In genomic region chr11:35142698-35143360, GRCm38 (mm10) we compare ENCODE assay signal across 8 mouse cellular contexts. TPM values are rescaled to one million over a fixed set of nuclear protein-coding genes. Genes with fewer than 3 reads are reported as not detected.
DNase-seq lines count a peak whose midpoint lies in the region; ATAC-seq and TF ChIP-seq lines count a peak whose summit lies in the region.

No protein-coding gene starts in this region.

- no peak for TF ChIP-seq CTCF in lung, embryonic 14.5 days (IDR thresholded peaks at IDR 0.05; ENCODE audit: low read depth)
- TF ChIP-seq CTCF in lung, adult 2 months (IDR thresholded peaks at IDR 0.05; ENCODE audit: insufficient read depth, low read length) = no peak
- no peak for TF ChIP-seq CTCF in thymus, adult 2 months (IDR thresholded peaks at IDR 0.05; ENCODE audit: borderline replicate concordance, control insufficient read depth, extremely low read depth, insufficient read depth, low read length, poor library complexity)

- no peaks in the 10 kb centered on the region for H3K27me3 ChIP-seq in lung, embryonic 14.5 days (ENCODE audit: insufficient read depth, low read length)
- no peaks in the 10 kb centered on the region for H3K27me3 ChIP-seq in thymus, adult 2 months (ENCODE audit: control insufficient read depth, insufficient read depth, low read length)

- H3K4me1 ChIP-seq in lung, embryonic 14.5 days (ENCODE audit: insufficient read depth) = 0 out of 2 replicates have a peak, but pooled peaks cover 5% of the 10 kb centered on the region
- H3K4me1 ChIP-seq in lung, adult 2 months (ENCODE audit: control insufficient read depth, insufficient read depth, low read length) = no peaks in the 10 kb centered on the region
- peaks cover 2% of the 10 kb centered on the region for H3K4me1 ChIP-seq in thymus, adult 2 months (replicated peaks; ENCODE audit: control insufficient read depth, insufficient read depth, low read length)

- peak; percentile 95 for ATAC-seq in lung, embryonic 14.5 days (ENCODE audit: insufficient read depth)

- peak; percentile 85 for DNase-seq in lung, embryonic 14.5 days
- no peak for DNase-seq in lung, adult 2 months
- peak; percentile 59 to 74 for DNase-seq in cerebellum, postnatal 25 days
- peak; percentile 91 for DNase-seq in layer of hippocampus, adult 9-11 months
- DNase-seq in right cerebral cortex, postnatal 10 days (ENCODE audit: low spot score in 2 of 2) = peak; percentile 82 to 88
- no peak for DNase-seq in thymus, adult 2 months
- no peak for DNase-seq in adrenal gland, adult 2 months
- no peak for DNase-seq in adrenal gland, postnatal 10 days

- no peak overlapping the region for H3K4me3 ChIP-seq in lung, embryonic 14.5 days (ENCODE audit: low read depth, low read length)
- H3K4me3 ChIP-seq in lung, adult 2 months (replicated peaks; ENCODE audit: extremely low read depth, low read depth, low read length) = no peak overlapping the region
- H3K4me3 ChIP-seq in thymus, adult 2 months (ENCODE audit: control insufficient read depth, insufficient read depth, low read length) = no peak overlapping the region

- H3K4me2 ChIP-seq in lung, embryonic 14.5 days = no peak overlapping the region

- no peak overlapping the region for H3K9ac ChIP-seq in lung, embryonic 14.5 days

- no peaks in the 10 kb centered on the region for H3K36me3 ChIP-seq in lung, embryonic 14.5 days (ENCODE audit: insufficient read depth)
- no peaks in the 10 kb centered on the region for H3K36me3 ChIP-seq in thymus, adult 2 months (ENCODE audit: control insufficient read depth, insufficient read depth, low read length)

- H3K27ac ChIP-seq in lung, embryonic 14.5 days (ENCODE audit: low read depth) = no peak overlapping the region; the same call in 1 of the 2 replicates
- no peak overlapping the region for H3K27ac ChIP-seq in thymus, adult 2 months (ENCODE audit: control insufficient read depth, insufficient read depth, low read length)

- H3K9me3 ChIP-seq in lung, embryonic 14.5 days (ENCODE audit: low read depth, low read length) = no peaks in the 10 kb centered on the region

- no peak for TF ChIP-seq POLR2A in lung, adult 2 months (IDR thresholded peaks at IDR 0.05; ENCODE audit: borderline replicate concordance, extremely low read depth, low read depth, low read length)
- TF ChIP-seq POLR2A in thymus, adult 2 months (IDR thresholded peaks at IDR 0.05; ENCODE audit: control insufficient read depth, extremely low read depth, insufficient read depth, low read length, poor library complexity) = no peak

- WGBS in lung, embryonic 14.5 days = 43% methylated on average over 7 of the region's 7 CpGs
- WGBS in lung, adult 2 months = 67% methylated on average over 7 of the region's 7 CpGs
- WGBS in thymus, adult 2 months = 72% methylated on average over 7 of the region's 7 CpGs

RNA-seq across cellular contexts. Expression of gene Slit3, which starts 21.8 kb away (rescaled TPM):
- 32.1 and 37.3 TPM in 2 replicates for polyA plus RNA-seq in lung, embryonic 14.5 days (2014; fragmentation: Nextera tagmentation; extraction: Ambion mirVana)
- polyA plus RNA-seq in lung, adult 2 months (2012; rRNA removed) = 69.7 and 72.5 TPM in 2 replicates
- 6.4 and 7.2 TPM in 2 replicates for polyA plus RNA-seq in thymus, adult 2 months (2012; rRNA removed)
- total RNA-seq in adrenal gland, adult 2 months (2021) = 10 to 100 TPM; 34.6 to 46.9 TPM
- 27.4 and 27.5 TPM in 2 replicates for polyA plus RNA-seq in adrenal gland, adult 2 months (2012; rRNA removed)
- 10 to 100 TPM; 36.9 to 45.0 TPM for total RNA-seq in adrenal gland, postnatal 10 days (2021)

Comparison
In these comparisons a context has a peak if more than half of its experiments do, and no peak if none do; other contexts are left out.
1. DNase-seq: peak in lung, embryonic 14.5 days (single experiment), cerebellum, postnatal 25 days (2 of 2), layer of hippocampus, adult 9-11 months (single experiment) and right cerebral cortex, postnatal 10 days (2 of 2); none in lung, adult 2 months (single experiment), thymus, adult 2 months (single experiment), adrenal gland, adult 2 months (single experiment) and adrenal gland, postnatal 10 days (single experiment).